Mouse (Mus musculus) megakaryocyte-erythroid progenitor cell, adult 5-6 weeks (primary cell): Measurements from ENCODE around the gene Nxph4. TPM values are rescaled to one million over a fixed set of nuclear protein-coding genes. Genes with fewer than 3 reads are reported as not detected.

Experiments
- ATAC-seq: replicated peaks from 2 replicates; pipeline ENCODE4 v1.8.0; 2016; ENCODE audit warnings: mild to moderate bottlenecking, inconsistent platforms; ENCODE audit not compliant: severe bottlenecking, poor library complexity, low FRiP score, low TSS enrichment
- total RNA-seq, 2 experiments: library from RNA; stranded (forward) in 1 of 2; stranded (reverse) in 1 of 2; fragments of 200-1000, 215-1000 nt in 1 of 2; fragments of >200 nt in 1 of 2; fragmentation: Nextera tagmentation in 1 of 2; gene quantifications; 2 replicates each; pipeline ENCODE4 v1.2.3; 2014 to 2017

Gene Nxph4
- total RNA-seq, 2 experiments from 2014 or later = not detected

- no peak for ATAC-seq
These were observed 15.2 kb downstream of the Nxph4 start for GRCm38 (mm10) chr10:127519041-127519701.

DNA sequence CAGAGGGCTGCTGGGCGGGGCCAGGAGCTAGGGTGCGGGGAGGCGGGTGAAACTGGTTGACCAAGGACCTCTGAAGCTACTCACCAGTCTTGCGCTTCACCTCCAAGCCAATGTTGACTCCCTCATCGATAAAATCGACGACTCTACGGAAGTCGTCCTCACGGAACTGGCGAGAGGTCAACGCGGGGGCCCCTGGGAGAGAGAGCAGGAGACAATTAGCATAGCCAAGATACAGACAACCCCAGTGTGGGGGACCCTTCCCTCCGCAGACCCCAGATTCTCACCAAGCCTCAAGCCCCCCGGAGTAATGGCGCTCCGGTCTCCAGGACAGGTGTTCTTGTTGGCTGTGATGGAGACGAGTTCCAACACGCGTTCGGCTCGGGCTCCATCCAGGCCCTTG, 16.4 kb downstream of the Nxph4 start:
- ATAC-seq = no peak

- no peak for ATAC-seq
These were observed 17.6 kb downstream of the Nxph4 start for GRCm38 (mm10) chr10:127516576-127517260.

- ATAC-seq = no peak
These were observed 18.3 kb downstream of the Nxph4 start for GRCm38 (mm10) chr10:127515983-127516459.

GRCm38 (mm10) chr10:127515271-127515982, 18.9 kb downstream of the Nxph4 start:
- ATAC-seq = no peak

DNA sequence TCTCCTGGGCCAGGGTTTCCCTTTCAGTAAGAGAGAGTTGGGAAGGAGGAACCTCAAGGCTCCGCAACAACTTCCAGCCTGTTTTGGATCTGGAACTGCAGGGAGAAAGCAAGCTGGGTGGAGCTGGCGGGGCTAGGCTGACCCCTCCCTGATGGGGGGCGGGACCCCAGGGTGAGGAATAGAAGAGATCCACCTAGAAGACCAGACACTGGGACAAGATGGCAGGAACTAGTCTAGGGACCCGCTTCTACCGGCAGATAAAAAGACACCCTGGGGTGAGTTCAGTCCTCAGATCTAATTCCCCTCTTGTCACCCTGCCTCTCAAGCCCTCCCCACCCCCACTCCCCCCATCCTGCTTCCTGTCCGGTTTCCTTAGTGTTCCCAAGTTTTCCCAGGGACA, 19.6 kb downstream of the Nxph4 start, which contains the start of gene Ndufa4l2:
Gene Ndufa4l2 (plus strand): TSS at position 204 of the 400 bp plus-strand sequence.
- no peak for ATAC-seq

DNA sequence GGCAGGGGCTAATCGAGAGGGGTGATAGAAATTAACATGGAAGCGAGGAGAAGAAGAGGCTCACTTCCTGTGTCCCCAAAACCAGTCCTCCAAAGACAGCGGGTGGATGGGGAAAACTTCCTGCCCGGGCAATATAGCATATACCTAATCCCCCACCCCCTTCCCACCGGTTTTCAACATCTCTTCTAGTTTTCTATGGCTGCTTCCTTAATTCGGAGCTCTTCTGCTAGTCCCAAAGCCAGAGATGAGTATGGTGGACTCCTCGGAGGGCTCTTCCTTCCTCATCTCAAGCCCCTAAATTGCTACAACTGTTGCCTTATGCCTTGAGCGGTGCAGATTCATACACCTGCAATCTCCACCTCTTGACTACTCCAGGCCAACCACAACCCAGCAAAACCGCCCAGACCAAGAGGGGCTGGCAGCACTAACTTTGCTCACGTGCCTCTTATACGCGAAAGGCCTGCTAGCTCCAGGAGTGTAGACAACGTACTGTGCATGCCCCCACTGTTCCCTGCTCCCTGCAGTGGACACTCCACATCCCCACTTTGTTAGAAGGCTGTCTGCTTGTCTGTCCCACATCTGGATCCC, 20.2 kb downstream of the Nxph4 start:
- no peak for ATAC-seq

- ATAC-seq = peak; percentile 26; the same call in 1 of the 2 replicates
These were observed 20.8 kb downstream of the Nxph4 start for GRCm38 (mm10) chr10:127513501-127514091.

DNA sequence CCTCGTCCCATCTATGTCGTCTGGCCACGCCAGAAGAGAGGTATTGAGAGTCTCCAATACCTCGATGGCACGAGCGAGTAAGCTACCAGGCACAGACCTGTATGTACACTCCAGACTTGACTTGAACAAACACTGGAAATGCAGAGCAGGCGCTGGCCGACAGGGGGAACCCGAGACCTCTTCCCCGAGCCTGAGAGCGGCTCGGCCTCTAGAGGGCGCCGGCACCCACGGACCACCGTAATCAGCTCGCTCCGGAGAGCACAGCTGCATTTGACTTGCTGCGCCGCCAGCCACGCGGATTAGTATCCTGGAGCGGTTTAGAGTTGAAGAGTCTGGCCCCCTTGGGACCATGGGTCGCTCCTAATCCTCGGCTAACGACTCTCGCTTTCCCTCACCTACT, 21.5 kb downstream of the Nxph4 start:
- ATAC-seq = peak; percentile 61

DNA sequence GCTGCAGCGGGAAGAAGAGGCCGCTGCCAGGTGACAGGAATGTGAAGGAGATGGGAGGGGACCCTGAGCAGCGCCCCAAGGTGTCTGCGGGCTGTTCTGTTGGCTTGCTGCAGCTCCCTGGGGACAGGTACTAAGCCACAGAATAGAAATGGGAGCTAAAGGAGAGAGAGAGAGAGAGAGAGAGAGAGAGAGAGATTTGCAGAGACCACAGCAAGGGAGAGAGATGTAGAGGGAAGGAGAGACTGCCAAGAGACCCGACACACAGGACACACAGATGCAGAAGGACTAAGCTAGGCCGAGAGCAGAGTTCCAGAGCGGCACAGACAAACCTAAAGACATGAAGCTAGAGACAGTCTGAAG, 22.1 kb downstream of the Nxph4 start:
- ATAC-seq = no peak

- ATAC-seq = no peak
These were observed 22.6 kb downstream of the Nxph4 start for GRCm38 (mm10) chr10:127511634-127512306.

- no peak for ATAC-seq
These were observed 23.3 kb downstream of the Nxph4 start for GRCm38 (mm10) chr10:127510895-127511617.

DNA sequence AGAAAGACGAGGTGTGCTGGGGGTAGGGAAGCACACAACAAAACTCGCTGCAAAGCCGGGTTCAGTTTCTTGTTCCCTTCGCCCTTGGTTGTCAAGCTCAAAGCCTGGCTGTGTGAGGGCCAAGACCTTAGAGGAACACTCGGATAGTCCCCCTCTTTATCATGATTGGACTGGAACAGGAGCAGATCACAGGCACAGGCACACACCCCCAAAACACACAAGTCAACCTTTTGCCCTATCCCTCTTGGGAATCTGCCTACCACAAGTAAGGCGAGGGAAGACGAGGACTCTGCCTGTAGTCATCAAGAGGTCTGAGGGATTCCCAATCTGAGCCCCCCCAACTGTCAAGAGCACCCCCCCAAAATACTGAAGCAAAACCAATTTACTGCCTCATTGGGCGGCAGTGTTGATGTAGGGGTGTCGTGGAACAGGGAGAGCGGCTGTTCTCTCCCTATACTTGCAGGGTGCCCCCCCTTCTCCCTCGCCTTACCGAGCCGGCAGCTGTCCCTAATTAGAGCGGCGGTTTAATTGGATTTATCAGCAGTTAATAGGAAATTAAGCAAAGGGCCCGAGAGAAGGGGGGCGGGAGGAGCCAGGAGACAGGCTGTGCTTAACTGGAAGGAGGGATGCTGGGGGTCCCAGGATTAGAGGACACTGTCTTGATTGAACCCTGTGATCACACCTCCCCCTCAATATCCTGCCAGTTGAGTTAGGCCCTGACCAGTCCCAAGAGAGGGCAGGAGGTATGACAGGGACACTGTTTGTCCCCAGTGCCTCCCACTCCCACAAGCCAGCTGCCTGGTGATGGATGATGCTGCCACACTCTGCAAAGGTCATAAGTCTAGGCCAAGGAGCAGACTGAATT, 24.3 kb downstream of the Nxph4 start:
- ATAC-seq = no peak

GRCm38 (mm10) chr10:127509051-127509836, 25.1 kb downstream of the Nxph4 start:
- ATAC-seq = peak; percentile 35; the same call in 1 of the 2 replicates

DNA sequence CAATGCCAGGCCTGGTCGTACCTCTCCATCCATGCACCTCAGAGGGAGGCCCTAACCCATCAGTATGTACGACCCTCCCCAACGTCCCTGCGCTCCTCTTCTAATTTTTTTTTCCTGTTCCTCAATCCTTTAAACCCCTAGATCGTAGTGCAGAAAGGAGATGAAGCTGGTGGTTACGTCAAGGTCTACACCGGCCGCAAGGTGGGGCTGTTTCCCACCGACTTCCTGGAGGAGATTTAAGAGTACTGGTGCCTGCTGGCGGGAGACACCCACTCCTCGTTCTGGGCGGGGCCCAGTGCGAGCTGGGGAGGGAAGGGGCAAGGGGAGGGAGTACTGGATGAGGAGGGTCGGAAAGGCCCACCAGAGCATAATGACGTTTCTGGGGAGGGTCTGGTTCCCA, 26.1 kb downstream of the Nxph4 start:
- peak; percentile 48 for ATAC-seq

DNA sequence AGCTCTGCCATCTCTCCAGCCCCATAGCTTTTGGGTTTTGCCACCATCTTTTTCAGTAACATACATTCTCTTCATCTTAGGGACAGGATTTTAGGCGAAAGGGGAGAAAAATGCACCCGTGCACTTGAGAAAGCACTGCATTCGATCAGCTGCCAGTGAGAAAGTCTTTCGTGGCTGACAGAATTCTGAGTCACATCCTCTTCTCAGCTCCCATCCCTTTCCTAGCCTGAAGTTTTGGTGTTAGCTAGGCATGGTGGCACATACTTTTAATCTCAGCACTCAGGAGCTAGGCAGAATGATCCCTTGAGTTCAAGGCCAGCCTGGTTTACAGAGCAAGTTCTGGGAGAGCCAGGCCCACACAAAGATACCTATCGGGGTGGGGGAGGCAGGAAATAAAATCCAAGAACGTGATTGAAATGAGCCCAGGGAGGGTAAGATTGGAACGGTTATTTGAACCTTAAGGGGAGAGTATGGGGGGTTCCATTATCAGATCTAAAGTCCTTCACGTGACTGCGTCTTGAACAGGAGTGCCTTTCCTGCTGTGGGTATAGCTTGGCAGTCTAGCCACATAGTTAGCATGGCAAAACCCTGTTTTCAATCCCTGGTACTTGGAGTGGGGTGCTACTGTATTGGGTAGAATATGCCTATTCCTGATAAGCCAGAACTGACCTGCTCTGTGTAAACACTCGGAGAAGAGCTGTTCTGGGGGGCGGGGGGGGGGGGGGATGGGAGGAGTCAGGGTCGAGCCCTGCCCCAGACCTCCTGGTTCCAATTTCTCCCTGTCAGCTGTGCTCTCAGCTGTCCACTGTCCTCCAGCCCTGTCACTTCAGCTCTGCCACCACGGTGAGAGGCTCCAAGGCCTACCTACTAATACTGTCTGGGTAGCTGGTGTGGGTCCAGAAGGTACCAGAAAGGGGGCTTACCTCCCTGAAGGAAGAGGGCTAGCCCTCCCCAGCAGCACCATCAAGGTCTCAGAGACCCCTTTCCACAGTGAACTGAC, 33.2 kb downstream of the Nxph4 start, which contains the start of gene Stac3:
Gene Stac3 (plus strand): TSS at position 793 of the 1,000 bp plus-strand sequence.
- no peak for ATAC-seq
